Mouse (Mus musculus) myocyte (in vitro differentiated cells): Measurements from ENCODE around the gene Tnip1.

Source experiments
- CEBPB ChIP-seq: IDR thresholded peaks from 2 replicates; pipeline ENCODE4 v1.6.1; 2011; ENCODE audit warnings: mild to moderate bottlenecking, moderate library complexity; ENCODE audit not compliant: poor library complexity, insufficient read depth, severe bottlenecking
- E2F4 ChIP-seq: IDR thresholded peaks from one replicate; pipeline ENCODE4 v1.6.1; 2011; ENCODE audit warnings: mild to moderate bottlenecking, control low read depth, moderate library complexity; ENCODE audit not compliant: insufficient read depth
- MAX ChIP-seq: IDR thresholded peaks from one replicate; pipeline ENCODE4 v1.6.1; 2011; ENCODE audit warnings: low read depth, mild to moderate bottlenecking, control low read depth
- MYOD1 ChIP-seq, 3 experiments: IDR thresholded peaks; one replicate each; pipeline ENCODE4 v1.6.1; 2011; ENCODE audit warnings: control low read depth in 2 of 3, low read depth in 2 of 3, mild to moderate bottlenecking in 2 of 3, moderate library complexity in 1 of 3; ENCODE audit not compliant: insufficient read length in 2 of 3, control insufficient read depth in 1 of 3
- MYOG ChIP-seq, 3 experiments: IDR thresholded peaks; one replicate each; pipeline ENCODE4 v1.6.1; 2011; ENCODE audit warnings: control low read depth in 2 of 3, low read depth in 2 of 3, mild to moderate bottlenecking in 2 of 3; ENCODE audit not compliant: insufficient read length in 2 of 3, control insufficient read depth in 1 of 3, insufficient read depth in 1 of 3
- POLR2A ChIP-seq: IDR thresholded peaks from one replicate; pipeline ENCODE4 v1.6.1; 2011; ENCODE audit warnings: low read depth, mild to moderate bottlenecking, control low read depth, moderate library complexity; ENCODE audit not compliant: insufficient read length
- TCF12 ChIP-seq: IDR thresholded peaks from one replicate; pipeline ENCODE4 v1.6.1; 2011; ENCODE audit warnings: mild to moderate bottlenecking, control low read depth; ENCODE audit not compliant: poor library complexity, insufficient read depth, severe bottlenecking
- USF1 ChIP-seq: IDR thresholded peaks from one replicate; pipeline ENCODE4 v1.6.1; 2011; ENCODE audit warnings: low read depth, mild to moderate bottlenecking, control low read depth, moderate library complexity

DNA sequence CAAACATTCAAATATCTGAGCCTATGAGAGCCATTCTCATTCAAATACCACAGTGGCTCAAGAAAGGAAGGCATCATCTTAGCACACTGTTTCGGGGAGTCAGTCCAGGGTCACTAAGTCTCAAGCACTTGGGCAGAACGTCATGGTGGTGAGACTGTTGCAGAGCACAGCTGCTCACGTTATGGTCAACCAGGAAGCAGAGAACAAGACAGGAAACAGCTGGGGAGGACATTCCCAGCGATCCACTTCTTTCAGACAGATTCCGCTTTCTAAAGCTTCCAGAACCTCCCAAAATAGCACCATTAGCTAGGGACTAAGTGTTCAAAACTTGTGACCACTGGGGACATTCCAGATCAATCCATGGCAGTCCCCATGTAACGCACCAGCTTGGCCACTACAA, 74.8 kb downstream of the Tnip1 start:
- TF ChIP-seq POLR2A = no peak
- peak in 2 of 3 experiments; percentile 66 to 73 for TF ChIP-seq MYOD1 (IDR thresholded peaks at IDR 0.05; ENCODE audit: control insufficient read depth in 1 of 3, insufficient read length in 2 of 3, low read depth in 2 of 3)
- no peak for TF ChIP-seq CEBPB
- peak; percentile 43 to 86 (median 58) for TF ChIP-seq MYOG (IDR thresholded peaks at IDR 0.05; ENCODE audit: control insufficient read depth in 1 of 3, insufficient read depth in 1 of 3, insufficient read length in 2 of 3, low read depth in 2 of 3)
- TF ChIP-seq TCF12 = no peak
- TF ChIP-seq USF1 = no peak
- no peak for TF ChIP-seq MAX
- TF ChIP-seq E2F4 = no peak
